Mouse (Mus musculus): ENCODE measurements at regions not wholly inside any gene's neighbourhood (a gene's known extent, or its start where the extent isn't known, plus 50 kb on each side); places are given as distances from the start of the nearest gene placed in this dataset.

DNA sequence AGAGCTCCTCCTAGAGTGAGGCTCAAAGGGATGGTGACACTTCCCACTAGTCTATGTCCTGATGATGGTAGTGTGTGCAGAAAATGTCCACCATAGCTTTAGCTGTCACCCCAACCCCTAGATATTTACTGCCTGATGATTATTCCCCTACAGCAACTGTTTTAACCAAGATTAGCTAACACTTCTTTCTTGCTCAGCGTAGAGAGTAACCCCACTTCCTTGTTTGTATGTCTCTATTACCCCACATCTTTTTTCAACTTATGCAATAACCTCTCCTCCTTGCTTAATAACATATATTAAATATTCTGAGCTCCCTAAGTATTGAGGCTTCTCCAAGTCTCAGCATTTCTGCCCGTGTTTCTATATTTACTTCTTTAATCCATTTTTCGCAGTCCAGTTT lies 404.2 kb upstream of the Cntn3 start:
- DNase-seq: no peak

DNA sequence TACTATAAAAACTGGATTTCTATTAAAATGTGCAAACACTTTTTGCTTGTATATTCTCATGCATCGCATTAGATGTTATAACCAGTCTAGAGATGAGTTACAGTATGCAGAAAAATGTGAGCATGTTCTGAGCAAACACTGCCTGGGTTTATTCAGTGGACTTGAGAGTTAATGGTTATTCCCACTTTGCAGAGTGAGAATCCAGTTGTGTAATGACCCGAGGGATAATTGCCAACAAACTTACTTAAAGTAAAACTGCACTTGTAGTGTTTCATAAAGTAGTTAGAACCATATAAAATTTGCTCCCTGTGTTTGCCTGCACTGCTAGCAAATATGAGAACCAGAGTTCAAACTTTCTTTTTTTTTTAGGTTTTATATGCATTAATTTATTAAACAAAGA lies 450.4 kb upstream of the Cntn3 start:
- DNase-seq: peak in 1 of 2 experiments; percentile 7

DNA sequence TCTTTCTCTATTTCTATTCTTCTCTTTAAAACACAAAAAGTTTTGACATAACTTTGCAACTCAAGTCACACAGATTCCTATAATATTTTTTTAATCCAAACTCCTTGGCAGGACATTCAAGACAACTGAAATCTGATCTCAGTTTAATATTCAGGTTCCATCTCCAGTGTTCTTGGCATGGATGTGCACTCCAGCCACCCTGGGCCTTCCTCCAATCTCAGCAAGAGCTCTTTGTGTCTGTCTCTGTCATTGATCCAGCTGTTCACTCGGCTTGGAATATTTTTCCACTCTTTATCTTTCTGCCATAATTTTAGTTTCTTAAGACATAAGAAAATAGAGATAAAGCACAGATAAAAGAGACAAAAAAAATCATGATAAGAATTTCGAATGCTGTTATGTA lies 451.1 kb upstream of the Cntn3 start:
- no peak for DNase-seq

DNA sequence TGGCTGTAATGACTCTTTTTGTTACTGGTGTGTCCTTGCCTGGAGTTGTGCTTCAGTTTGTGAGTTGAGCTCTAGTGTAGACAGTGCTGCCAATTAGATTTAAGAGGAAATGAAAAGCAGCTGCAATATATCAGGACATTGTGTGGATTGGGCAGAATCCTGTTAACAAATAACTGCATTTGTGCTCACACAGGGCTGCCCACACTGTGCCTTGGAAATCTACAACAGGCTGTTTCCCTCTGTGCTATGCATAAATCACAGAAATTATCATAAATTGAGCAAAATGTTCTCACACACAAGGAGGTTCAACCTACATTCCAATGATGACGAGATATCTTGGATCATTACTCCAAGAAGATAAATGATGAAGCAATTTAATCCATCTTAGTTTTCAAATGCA lies 455.2 kb upstream of the Cntn3 start:
- no peak for DNase-seq

DNA sequence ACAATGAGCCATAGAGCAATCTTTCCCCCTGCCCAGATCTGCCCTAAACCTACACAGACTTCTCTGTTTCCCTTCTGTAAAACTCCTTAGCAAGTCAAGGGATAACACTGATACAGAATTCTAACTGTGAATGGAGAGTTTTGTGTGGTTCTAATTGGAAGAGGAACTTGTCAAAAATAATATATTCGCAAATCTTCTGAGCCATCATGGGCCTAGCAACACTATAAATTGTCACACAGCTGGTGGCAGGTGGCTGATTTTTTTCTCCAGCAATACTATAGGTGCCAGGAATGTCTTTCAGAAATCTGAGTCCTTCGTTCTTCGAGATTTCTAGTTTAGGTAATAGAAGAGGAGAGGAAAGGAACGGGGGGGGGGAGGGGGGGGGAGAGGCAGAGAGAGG lies 460.5 kb upstream of the Cntn3 start:
- no peak for DNase-seq

DNA sequence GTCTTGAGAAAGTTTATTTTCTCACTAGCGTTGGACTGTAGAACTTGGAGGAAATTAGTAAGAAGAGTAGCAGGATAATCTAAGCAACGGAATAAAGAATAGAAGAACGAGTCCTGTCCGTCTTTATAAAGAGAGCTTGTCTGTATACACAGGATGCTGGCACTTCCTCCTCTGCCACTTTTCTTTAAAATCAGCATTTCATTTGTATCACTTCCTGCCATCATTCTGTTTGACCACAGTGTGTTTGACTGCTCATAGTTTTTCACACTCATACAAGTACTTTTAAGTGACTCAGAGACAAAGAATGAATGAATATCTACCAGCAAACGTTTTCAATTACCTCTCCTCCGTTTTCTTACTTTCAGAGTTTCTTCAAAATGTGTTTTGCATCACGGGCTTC lies 461.0 kb upstream of the Cntn3 start:
- DNase-seq: no peak

DNA sequence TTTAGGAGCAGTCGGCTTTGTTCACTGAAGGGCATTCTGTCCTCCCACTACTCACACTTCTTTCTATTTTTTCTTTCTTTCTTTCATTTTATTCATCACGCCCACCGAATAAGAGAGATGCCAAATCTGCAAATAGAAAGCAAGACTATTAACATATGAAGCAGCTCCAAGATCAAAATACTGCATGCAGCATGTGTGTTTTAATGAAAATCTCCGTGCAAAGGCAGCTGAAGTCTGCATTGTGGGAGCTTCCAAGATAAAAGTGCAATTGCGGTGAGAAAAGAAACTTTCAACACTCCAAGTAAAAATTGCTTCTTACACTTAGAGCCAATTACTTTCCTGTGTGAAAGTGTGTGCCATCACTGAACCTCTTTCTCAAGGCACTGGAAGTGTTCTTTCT lies 449.8 kb upstream of the Chl1 start:
- no peak for DNase-seq

DNA sequence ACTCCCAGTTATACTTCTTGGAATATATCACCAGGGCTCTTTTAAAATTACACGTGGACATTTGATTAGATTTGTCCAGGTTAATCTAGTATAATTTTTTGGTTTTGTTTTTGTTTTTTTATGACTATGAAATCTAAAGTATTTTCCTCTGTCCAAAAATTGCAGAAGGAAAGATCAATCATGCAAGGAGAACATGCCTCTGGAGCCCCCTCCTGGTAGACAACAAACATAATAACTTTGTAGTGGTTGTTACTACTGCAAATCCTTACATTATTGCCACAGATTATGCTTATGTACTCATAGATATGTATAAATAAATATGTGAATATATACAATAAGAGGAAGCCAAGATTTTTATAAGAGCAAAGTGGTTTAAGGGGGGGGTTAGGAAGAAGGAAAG lies 404.2 kb upstream of the Chl1 start:
- DNase-seq: no peak

DNA sequence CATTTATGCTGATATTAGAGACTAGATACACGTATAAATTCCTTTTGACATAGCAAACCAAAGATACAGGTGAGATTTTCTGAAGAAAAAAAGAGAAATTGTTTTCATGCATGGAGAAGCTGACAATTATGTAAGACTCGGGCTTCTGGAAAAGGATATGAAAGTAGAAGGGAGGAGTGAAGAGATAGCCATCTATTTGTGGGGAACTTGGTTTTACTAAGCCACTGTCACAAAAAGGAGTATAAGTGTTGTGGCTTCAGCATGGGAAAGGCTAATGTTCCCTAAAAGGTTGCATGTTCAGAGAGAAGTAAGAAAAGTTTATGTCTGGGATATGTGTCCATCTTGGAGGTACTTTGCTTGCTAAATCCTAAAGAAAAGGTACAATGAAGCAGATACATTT lies 390.8 kb upstream of the Chl1 start:
- DNase-seq: no peak

DNA sequence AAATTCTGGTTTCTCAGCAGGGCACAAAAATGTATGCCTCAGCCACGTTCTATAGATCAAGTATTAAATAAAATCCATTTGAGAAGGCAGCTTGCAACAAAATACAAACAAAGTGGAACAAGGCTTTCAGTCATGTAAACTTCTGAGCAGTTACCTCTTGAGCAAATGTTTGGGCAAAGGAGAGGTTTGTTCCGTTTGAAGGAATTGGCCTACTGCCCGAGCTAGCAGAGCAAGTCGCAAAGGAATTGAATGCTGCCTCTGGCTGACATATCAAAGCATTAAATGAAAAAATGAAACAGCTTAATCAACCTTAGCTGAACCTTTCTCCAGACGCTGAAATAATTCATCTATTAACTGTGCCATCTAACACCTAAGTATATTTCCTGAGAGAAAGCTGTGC lies 369.5 kb upstream of the Chl1 start:
- DNase-seq: no peak

DNA sequence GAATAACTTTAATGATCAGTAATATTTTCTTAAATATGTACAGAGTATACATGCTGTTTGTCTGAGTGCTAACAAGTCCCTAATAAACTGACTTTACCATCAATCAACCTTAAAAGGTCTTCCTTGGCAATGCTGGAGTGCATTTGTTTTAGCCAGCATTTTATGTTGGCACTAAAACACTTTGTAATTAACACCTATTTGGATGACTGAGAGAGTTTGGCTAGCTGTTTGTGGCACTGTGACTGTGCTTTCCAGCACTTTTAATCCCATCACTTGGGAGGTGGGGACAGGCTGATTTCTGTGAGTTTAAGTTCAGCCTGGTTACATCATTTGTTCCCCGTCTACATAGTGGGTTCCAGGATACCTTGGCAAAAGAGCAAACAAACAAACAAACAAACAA lies 332.5 kb upstream of the Chl1 start:
- no peak for DNase-seq

DNA sequence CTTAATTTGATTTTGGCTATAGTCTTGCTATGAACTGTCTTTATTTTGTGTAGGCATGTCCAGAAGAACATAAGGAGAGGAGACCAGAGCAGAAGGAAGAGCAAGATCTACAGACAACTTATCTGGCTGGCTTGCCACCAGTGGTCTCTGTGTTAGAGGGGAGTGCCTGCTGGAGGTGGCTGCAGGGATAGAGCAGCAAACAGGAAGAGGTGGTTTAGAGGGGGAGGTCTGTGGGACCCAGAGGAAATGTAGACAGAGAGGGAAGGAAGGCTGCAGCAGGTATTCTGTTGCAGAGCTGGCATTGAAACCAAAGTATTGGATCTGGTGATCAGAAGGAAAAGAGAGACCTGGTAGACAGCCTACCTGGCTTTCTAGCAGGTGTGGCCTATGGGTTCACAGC lies 327.0 kb upstream of the Chl1 start:
- DNase-seq: no peak

DNA sequence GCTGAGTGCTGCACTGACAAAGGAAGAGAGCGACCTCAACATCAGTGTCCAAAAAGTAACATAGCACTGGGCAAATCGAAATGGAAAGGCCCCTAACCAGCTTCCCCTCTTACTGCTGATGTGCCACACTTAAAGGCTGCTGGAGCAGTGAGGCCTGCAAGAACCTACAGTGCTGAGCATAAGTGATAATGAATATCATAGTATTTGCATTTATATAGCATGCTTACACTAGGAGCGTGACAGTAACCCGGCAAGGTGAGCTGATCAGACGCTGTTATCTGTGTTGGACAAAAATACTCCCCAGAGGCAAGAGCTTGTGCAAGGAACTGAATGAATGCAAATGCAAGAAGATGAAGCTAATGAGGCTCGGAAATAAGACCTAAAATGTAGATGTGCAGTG lies 313.5 kb upstream of the Chl1 start:
- DNase-seq: no peak

DNA sequence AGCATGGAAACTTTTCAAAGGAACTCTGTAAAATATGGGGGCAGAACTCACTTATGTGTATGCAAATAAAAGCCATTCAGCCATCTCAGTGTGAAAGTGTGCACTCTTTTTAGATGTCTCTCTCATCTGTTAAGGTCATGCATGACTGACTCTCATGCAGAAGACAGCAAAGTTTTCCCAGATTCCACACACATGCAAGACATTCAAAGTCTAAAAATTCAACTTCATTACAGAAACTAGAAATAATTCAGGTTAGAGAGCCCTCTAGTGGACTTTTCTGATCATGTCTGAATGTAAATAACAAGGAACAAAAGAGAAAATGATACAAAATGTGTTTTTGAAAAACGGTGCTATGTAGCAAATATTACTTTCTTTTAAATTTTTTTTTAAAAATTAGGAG lies 308.8 kb upstream of the Chl1 start:
- no peak for DNase-seq

DNA sequence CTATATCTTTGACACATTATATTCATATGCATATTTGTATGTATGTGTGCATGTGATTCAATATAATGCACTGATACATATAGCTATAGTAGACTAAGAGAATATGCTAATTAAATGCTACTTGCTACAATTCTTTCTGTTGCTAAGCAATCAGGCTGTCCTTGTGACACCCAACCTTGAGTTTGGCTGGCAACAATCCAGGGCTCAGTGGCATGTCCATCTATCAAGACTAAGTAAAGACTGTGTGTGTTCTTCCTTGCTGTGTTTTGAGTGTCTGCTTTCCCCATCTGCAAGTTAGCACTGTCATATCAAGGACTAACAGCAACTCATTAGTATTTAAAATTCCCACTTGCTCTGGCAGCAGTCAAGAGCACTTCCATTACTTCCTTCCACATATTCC lies 301.2 kb upstream of the Chl1 start:
- no peak for DNase-seq

DNA sequence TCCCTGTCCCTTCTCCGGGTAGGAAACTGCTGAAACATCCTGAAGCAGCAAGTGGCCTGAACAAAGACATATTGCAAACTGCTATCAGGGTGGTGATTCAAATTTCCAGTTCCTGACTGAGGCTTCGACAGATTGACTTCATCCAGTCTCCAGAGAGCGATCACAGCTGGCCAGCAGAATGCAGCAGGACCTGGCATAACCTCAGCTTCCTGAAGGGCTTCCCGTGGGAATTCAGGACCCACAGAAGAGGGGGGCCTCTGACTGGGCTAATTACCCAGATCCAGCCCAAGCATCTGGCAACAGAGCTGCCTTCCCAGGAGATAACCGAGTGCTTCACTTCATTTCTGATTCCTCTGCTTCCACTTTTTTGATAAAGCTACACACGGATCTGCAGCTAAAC lies 297.2 kb upstream of the Chl1 start:
- no peak for DNase-seq

DNA sequence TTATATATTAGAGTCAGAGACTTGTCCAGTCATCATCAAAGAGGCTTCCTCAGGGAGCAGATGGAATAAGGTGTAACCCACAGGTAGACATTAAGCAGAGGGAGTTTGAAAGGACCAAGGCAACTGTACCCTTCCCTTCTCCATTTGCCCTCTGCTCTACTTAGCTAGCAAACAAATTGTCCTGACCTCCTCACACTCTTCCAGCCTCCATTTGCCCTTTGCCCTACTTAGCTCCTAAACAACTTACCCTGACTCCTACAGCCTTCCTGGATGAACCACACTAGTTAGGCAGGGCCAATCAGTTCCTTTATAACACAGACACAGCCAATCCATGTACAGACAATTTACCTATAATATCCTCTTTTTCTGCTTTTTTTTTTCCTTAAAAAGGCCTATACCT lies 273.5 kb upstream of the Chl1 start:
- DNase-seq: no peak

DNA sequence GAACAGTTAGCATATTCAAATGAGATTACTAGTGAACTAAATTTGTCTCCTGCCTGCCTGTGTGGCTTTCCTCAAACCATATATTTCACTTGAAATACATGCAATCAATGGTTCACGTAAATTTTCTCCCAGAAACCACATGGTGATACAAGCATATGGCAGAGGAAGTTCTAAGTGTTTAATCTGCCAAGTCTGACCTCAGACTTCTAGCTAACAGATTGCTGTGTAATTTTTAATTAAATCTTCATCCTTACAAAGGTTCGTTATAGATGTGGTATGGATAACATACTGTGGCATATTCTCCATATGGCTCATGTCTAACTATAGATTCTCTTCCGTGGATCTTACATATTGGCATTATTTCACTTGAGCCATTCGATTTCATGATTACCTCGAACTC lies 241.4 kb upstream of the Chl1 start:
- DNase-seq: no peak

DNA sequence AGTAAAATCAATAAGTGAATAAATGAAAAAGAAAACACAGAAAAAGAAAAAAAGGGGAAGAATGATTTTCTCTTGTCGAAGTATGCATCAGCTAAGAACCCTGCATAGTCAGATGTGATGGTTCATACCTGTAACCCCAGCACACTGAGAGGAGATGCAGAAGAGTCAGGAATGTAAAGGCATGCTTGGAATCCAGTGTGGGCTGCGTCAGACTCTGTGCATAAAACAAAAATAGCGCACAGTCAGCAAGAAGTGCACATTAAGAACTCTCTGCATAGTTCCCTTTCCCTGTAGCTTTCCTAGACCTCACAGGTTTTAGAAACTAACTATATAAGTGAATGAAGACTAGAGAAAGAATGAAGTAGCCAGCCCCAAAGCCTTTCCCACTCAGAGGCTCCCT lies 238.2 kb upstream of the Chl1 start:
- no peak for DNase-seq

DNA sequence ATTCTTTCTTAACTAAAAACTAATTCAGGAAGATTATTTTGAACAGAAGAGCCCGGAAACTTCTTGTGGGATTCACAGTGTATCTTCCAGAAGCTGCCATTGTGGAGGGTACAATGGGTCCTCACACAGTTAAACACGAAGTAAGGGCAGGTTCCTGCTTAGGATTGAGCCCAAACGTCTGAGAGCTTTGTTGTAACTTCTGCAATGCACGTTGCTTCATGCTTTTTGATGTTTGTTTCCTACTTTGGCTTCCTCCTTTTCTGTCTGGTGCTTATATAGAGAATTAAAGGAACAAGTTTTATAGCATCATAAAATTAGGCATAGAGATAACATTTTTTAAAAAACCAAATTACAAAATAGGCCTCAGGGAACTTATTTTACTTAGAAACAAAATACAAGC lies 235.3 kb upstream of the Chl1 start:
- DNase-seq: no peak

DNA sequence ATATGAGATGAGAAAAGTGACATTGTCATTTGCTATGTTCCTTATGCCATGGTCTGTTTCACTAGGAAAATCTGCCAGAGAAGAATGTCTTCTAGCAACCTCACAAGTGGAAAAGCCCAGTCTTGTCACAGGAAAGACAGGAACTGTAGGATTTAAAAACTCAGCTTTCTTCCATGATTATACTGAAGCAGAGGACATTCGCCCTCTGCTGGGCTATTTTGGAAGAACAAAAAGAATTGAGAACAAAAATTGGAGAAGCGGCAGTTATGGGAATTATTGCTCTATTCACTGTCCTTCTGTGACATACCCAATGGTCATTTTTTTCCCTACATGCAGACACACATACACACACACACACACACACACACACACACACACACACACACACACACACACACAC lies 234.9 kb upstream of the Chl1 start:
- DNase-seq: no peak

DNA sequence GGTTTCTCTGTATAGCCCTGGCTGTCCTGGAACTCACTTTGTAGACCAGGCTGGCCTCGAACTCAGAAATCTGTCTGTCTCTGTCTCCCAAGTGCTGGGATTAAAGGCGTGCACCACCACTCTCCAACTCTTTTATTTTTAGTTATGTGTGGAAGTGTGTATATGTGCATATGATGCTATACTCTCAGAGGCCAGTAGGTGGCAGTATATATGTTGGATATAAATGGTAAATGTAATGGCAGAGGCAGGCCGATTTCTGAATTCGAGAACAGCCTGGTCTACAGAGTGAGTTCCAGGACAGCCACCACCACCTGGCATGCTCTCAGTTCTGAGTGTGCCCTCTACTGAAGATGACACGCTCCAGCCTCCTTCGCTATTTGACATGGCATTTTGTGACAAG lies 214.4 kb upstream of the Chl1 start:
- no peak for DNase-seq

DNA sequence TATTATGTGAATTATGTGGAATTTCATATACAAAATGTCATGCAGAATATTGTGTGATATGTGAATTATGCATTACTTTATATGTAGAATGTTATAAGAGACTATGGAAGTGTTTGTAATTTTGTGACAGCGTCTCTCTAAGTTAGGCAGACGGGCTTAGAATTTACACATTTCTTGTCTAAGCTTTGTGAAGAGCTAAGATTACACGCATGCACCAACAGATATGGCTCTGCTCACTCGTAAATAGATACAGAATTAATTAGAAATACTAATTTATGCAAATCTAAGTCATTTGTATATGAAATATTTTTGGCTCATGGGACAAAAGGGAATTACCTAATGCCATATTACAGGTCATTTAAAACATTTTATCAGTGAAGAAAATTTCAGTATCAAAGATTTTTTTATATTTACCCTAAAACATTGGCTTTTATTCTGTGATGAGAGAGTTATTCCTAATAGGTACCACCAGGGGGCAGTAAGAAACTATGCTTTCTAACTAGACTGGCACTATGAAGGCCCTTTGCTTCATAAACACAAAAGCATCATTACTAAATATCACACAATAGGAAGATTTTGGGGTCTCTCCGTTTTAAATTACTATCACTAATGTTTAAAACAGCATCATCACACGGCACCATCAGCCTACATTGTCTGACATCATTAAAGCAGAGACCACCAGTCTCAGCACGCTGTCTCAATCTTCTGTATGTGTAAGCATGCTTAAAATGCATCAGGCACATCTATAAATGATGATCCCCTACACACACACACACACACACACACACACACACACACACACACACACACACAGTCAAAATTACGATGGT lies 203.8 kb upstream of the Chl1 start:
- no peak for DNase-seq

DNA sequence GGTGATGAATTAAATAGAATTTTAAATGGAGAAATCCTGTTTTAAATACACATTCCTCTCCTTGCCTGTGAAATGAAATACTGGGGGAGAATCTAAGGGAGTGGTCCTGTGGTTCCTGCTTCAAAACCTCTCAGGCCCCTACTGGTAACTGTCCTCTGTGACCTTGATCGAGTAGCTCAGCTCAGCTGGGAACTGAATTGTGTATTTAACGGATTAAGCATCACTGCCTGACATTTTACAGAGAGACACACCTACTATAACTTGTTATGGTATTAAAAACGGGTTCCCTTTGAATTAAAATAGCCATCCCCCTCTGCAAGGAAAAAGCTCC lies 203.2 kb upstream of the Chl1 start:
- DNase-seq: no peak

DNA sequence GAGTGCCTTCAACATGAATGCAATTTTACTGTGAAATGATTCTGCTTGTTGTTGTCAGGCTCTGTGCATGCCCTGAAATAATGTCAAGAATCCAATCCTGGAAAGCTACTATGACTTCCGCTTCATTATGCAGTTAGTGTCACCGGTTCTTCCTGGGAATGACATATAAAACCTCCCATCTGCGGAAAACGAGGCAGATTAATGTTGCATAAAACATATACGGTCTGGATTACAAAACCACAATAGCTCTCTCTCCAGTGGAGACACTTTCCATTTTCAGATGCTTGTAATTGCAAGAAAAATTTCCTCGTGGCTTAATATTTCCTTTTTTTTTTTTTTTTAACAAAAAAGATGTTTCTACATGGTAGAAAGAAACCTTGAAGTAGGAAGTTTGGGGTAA lies 198.2 kb upstream of the Chl1 start:
- no peak for DNase-seq

DNA sequence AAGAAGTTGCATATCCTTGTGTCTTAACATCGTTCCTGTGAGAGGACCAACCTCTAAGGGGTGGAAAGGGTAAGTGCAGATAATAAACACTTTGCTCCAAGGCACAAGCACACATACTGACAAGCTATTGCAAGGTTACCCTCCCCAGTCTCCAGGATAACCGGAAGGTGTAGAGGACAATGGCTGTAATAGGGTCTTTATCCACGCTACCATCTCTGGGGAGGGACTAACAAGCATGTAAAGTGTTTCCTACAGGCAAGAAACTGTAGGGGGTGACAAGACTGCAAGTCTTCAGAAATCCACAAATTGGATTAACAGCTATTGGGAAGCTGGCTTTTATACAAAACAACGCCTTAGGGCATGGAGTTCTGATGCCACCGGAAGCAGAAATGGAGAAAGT lies 197.5 kb upstream of the Chl1 start:
- DNase-seq: no peak

Data from lung, adult 18-20 months (tissue).